Mouse (Mus musculus) kidney, adult 2 months (tissue): ENCODE data around the gene Gm42674.

Source experiments
- CTCF ChIP-seq: fragments of 200-500 bp; conservative IDR thresholded peaks from 2 replicates; pipeline ENCODE4 v1.5.1; 2011; ENCODE audit warnings: low read depth, mild to moderate bottlenecking, control low read depth, low read length, moderate library complexity, mixed read lengths; ENCODE audit not compliant: insufficient read depth, insufficient read length
- POLR2A ChIP-seq: fragments of 200-500 bp; IDR thresholded peaks from one replicate; pipeline ENCODE4 v1.6.1; 2011; ENCODE audit warnings: low read depth, low read length, control low read depth

GRCm38 (mm10) chr3:90595556-90595955 lies 6.1 kb upstream of the Gm42674 start:
- TF ChIP-seq POLR2A (no peak), CTCF (no peak)
